Mouse (Mus musculus) bone marrow macrophage, adult 2 months (primary cell): Measurements from ENCODE around the gene Cdk5rap3. TPM values are rescaled to one million over a fixed set of nuclear protein-coding genes. Genes with fewer than 3 reads are reported as not detected.

Experiments used
- H3K27ac ChIP-seq: 2 replicates; pipeline ENCODE4 v1.5.1; 2012; ENCODE audit warnings: low read depth, low read length; ENCODE audit not compliant: insufficient read depth
- H3K4me1 ChIP-seq: 2 replicates; pipeline ENCODE4 v1.6.1; 2012; ENCODE audit warnings: low read length; ENCODE audit not compliant: control insufficient read depth, insufficient read depth
- H3K4me3 ChIP-seq: 2 replicates; pipeline ENCODE4 v1.5.1; 2012; ENCODE audit warnings: mild to moderate bottlenecking, low read length, moderate library complexity; ENCODE audit not compliant: insufficient read depth
- CTCF ChIP-seq: IDR thresholded peaks from 2 replicates; pipeline ENCODE4 v1.5.1; 2012; ENCODE audit warnings: low read depth, mild to moderate bottlenecking, low read length, moderate library complexity
- POLR2A ChIP-seq: IDR thresholded peaks from 2 replicates; pipeline ENCODE4 v1.6.1; 2012; ENCODE audit warnings: mild to moderate bottlenecking, low read depth, low read length, borderline replicate concordance
- polyA plus RNA-seq: library from polyadenylated mRNA; stranded (reverse); fragments of >200 nt; gene quantifications from 2 replicates; pipeline ENCODE4 v1.2.4, GENCODE M21; 2012; ENCODE audit not compliant: missing spikeins, insufficient read depth, insufficient read length

Gene Cdk5rap3
- polyA plus RNA-seq, 1 experiment, result 30.0 TPM

DNA sequence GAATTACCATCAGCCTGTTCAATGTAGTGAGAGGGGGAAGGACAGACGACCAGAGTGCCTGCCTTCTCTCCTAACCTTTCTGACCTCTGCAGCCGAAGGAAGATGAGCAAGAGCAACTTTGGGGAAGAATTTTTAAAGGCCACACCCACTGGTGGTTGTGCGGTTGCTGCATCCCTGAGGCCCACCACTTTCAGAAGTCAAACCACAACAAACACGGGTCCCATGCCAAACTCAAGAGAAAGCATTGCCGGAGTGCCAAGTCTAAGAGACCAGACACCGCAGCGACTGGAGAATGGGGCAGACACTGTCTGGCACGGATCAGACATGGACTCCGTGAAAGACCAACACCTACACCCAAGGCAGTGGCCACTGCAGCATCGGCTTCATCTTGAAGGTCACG is 8.6 kb upstream of the Cdk5rap3 start:
- Histone ChIP-seq H3K4me1 (no peaks in the 10 kb centered on the region), H3K27ac (no peak overlapping the region), H3K4me3 (no peak overlapping the region)
- no peak for TF ChIP-seq CTCF
- no peak for TF ChIP-seq POLR2A

DNA sequence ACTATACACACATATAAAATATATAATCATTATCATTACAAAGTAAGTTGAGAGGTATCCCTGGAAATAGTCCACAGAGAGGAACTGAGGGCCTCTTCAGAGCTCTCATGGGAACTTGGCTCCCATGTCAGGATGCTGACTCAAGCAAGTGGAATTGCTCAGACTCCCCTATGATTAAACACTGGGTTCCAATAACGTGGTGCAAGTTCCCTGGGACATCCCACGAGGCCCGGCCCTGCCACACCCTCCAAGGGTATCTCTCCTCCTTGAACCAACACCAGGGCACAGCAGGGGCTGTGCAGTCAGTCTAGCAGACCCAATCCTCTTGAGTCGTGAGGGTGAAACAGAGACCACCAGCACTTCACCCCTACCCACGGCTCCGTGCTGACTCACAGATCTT is 2.7 kb upstream of the Cdk5rap3 start:
- Histone ChIP-seq H3K4me1 (peaks cover 6% of the 10 kb centered on the region; the same call in 1 of the 2 replicates), H3K27ac (no peak overlapping the region), H3K4me3 (no peak overlapping the region)
- TF ChIP-seq CTCF, result no peak
- TF ChIP-seq POLR2A, result no peak

- Histone ChIP-seq H3K4me1 (peaks cover 6% of the 10 kb centered on the region; the same call in 1 of the 2 replicates), H3K4me3 (no peak overlapping the region), H3K27ac (no peak overlapping the region)
- TF ChIP-seq POLR2A (no peak), CTCF (no peak)
Observed at GRCm38 (mm10) chr11:96917415-96917814, 1.1 kb upstream of the Cdk5rap3 start.

DNA sequence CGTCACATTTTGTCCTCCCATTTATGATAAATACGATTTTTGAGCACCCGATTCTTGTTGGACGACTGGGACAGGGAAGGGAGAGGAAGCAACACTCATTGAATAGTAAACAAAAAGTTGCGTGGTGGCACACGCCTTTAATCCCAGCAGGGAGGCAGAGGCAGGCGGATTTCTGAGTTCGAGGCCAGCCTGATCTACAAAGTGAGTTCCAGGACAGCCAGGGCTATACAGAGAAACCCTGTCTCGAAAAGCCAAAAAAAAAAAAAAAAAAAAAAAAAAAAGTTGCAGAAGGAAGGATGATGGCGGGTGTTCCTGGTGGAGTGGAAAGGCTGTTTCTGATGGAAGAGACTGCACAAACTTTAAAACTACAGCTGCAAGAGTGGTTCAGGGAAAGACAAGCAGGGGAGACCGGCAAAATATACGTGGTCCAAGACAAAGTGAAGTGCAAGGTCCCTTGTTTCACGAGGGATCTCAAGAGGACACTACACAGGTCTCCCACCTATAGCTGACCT is 645 bp upstream of the Cdk5rap3 start:
- H3K27ac ChIP-seq, result peak overlapping the region; percentile 38
- H3K4me1 ChIP-seq, result peaks cover 6% of the 10 kb centered on the region; the same call in 1 of the 2 replicates
- H3K4me3 ChIP-seq, result peak overlapping the region; percentile 53
- TF ChIP-seq CTCF, result no peak
- no peak for TF ChIP-seq POLR2A

DNA sequence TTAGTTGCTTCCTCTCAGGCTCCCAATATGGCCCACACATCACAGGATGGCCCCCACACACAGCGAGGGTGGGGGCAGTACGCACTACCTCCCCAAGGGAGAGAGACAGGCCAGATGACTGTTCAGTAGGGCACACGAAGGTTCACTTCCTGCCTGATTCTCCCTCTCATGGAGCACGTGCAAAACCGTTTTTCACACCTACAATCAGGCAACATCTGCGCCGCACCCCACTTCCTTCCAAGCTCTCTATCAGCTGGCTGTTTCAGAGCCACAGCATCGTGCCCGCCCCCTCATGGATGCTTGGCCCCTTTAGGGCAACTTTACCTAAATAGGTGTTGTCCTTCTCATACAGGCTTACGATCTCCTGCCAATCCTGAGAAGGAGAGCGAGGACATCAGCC is 3.6 kb downstream of the Cdk5rap3 start:
- peaks cover 9% of the 10 kb centered on the region for H3K4me1 ChIP-seq
- no peak for TF ChIP-seq CTCF
- no peak for TF ChIP-seq POLR2A
- no peak overlapping the region for H3K4me3 ChIP-seq
- no peak overlapping the region for H3K27ac ChIP-seq

GRCm38 (mm10) chr11:96910003-96910402 is 6.3 kb downstream of the Cdk5rap3 start:
- Histone ChIP-seq H3K27ac (no peak overlapping the region), H3K4me1 (peaks cover 8% of the 10 kb centered on the region), H3K4me3 (no peak overlapping the region)
- peak; percentile 77; the same call in 1 of the 2 replicates for TF ChIP-seq CTCF
- no peak for TF ChIP-seq POLR2A

DNA sequence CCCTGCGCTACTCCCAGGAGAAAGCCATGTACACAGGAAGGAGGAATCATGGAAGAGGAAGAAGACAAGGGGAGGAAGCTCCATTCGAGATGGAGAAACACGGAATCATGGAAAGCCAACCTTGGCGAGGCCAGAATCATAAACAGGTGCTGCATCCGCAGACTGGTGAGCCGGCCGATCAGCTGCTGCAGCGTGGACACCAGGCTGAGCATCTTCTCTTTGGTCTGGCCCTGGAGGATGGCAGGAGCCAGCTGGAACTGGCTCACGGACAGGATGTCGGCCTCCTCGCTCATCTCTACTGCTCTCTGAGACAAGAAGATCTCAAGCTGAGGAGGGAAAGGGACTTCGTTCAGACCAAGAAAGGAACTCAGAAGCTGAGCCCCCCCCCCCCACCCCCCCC is 7.7 kb downstream of the Cdk5rap3 start:
- no peak for TF ChIP-seq POLR2A
- no peak for TF ChIP-seq CTCF
- peaks cover 8% of the 10 kb centered on the region for H3K4me1 ChIP-seq
- no peak overlapping the region for H3K4me3 ChIP-seq
- no peak overlapping the region for H3K27ac ChIP-seq

GRCm38 (mm10) chr11:96906431-96907161 is 9.7 kb downstream of the Cdk5rap3 start:
- no peak for TF ChIP-seq CTCF
- no peak for TF ChIP-seq POLR2A
- no peak overlapping the region for H3K27ac ChIP-seq

DNA sequence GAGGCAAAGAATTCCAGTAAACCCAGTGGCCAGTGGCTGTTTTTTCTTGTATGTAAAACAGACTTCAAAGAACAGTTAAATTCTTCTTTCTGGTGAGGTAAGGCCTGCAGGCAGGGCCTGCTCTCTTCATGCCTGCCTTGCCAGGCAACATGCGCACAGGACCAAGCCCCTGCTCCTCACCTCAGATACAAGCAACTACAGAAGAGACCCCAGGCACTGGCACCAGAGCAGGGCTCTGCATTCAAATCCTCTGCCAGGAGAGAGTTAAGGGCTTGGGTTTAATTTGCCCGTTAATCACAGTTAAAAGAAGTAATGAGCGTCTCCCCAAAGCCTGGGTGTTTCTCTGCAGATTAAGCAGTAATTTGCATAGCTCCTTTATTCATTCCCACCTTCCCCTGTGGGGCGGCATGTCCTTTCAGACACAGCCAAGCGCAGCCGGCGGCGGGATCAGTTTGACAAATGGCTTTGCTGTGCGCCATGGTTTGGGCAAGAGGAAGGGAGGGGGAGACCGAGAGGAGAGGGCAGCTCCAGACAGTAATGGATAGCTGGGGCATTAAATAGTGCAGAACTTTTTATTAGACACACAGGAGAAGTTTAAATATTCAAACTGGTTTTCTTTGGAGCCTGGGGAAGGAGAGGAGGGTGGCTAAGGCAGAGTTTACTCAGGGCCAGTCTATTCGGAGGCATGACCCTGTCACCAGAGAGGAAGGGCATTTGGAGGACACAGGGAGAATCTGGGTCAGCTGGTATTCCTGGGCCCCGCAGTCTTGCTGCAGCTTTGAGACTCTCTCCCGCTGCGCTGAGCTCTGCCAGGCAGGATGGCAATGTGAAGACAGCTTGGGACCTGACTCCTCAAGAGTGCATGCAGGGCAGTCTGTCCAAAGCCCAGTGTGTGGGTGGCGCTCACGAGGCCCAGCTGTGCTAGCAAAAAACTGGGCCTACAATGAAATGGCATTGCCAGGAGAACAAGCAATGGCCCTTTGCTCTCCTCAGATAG is 13.4 kb downstream of the Cdk5rap3 start:
- TF ChIP-seq POLR2A, result no peak
- no peak for TF ChIP-seq CTCF
- no peak overlapping the region for H3K27ac ChIP-seq
- H3K4me1 ChIP-seq, result peaks cover 21% of the 10 kb centered on the region

More at GRCm38 (mm10) chr11:96906431-96907161, 9.7 kb downstream of the Cdk5rap3 start:
- H3K4me1 ChIP-seq, result peaks cover 22% of the 10 kb centered on the region
- no peak overlapping the region for H3K4me3 ChIP-seq

DNA sequence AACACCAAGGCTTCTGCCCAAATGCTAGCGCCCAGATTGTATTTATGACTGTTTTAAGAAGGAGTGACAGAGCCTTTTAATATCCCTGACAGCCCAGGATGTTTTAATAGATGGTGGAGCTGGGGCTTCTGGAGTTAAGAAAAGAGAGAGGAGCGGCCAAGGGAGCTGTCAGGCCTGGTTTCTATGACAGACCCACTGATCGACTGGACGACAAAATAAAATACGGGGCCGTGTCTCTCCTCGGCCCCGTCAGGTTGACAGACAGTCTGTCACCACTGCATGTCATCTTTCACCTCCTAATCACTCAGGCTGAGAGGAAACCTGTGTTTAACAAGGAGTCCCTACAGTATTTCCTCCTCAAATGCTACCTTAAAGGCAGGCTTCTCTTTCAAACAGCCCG is 15.0 kb downstream of the Cdk5rap3 start:
- H3K4me1 ChIP-seq, result peaks cover 25% of the 10 kb centered on the region
- no peak overlapping the region for H3K27ac ChIP-seq
- no peak overlapping the region for H3K4me3 ChIP-seq
- TF ChIP-seq POLR2A (no peak), CTCF (no peak)

More for the DNA sequence above, 13.4 kb downstream of the Cdk5rap3 start:
- H3K4me3 ChIP-seq, result no peak overlapping the region
